Mouse (Mus musculus) embryo, embryonic 10 days (tissue): ENCODE results near the gene Il16.

Experiments
- DNase-seq: peaks from one replicate; pipeline ENCODE4 v3.0.0-alpha.2; 2015; ENCODE audit warnings: low spot score

Il16 gene

GRCm38 (mm10) chr7:83604180-83604944, 141.2 kb downstream of the Il16 start:
- no peak for DNase-seq

- DNase-seq, result peak; percentile 73
These were observed 145.6 kb downstream of the Il16 start for GRCm38 (mm10) chr7:83599913-83600286.

- no peak for DNase-seq
These were observed 146.3 kb downstream of the Il16 start for GRCm38 (mm10) chr7:83598997-83599912.

GRCm38 (mm10) chr7:83597063-83597462, 148.5 kb downstream of the Il16 start:
- no peak for DNase-seq

- no peak for DNase-seq
These were observed 151.5 kb downstream of the Il16 start for GRCm38 (mm10) chr7:83594056-83594455.
